Mouse (Mus musculus): ENCODE results near the gene Fgf23. TPM values are rescaled to one million over a fixed set of nuclear protein-coding genes. Genes with fewer than 3 reads are reported as not detected.

Gene Fgf23
- polyA plus RNA-seq, 1 experiment from 2014 or later: not detected

- no peak overlapping the region for H3K27ac ChIP-seq (ENCODE audit: low read depth, low read length)
- peak; percentile 55; the same call in 1 of the 2 replicates for ATAC-seq (replicated peaks; ENCODE audit: insufficient number of reproducible peaks, low FRiP score, low TSS enrichment)
- WGBS (ENCODE audit: insufficient replicate concordance): 2% methylated on average over 59 of the region's 59 CpGs
These were observed 7.4 kb downstream of the Fgf23 start for GRCm38 (mm10) chr6:127079867-127080731.

GRCm38 (mm10) chr6:127081820-127082219 lies 9.1 kb downstream of the Fgf23 start:
- Histone ChIP-seq H3K4me3 (ENCODE audit: low read depth, low read length) (no peak overlapping the region), H3K36me3 (ENCODE audit: control insufficient read depth, insufficient read depth, low read length) (no peaks in the 10 kb centered on the region), H3K9ac (ENCODE audit: low read depth, low read length) (no peak overlapping the region), H3K27ac (ENCODE audit: low read depth, low read length) (no peak overlapping the region), H3K4me1 (ENCODE audit: control insufficient read depth, insufficient read depth, low read length) (peaks cover under 1% of the 10 kb centered on the region; the same call in 1 of the 2 replicates), H3K9me3 (replicated peaks; ENCODE audit: control insufficient read depth, low read length) (no peaks in the 10 kb centered on the region), H3K27me3 (ENCODE audit: control insufficient read depth, insufficient read depth, low read length) (peaks cover 14% of the 10 kb centered on the region), H3K4me2 (no peak overlapping the region)
- 64% methylated on average over 6 of the region's 6 CpGs for WGBS (ENCODE audit: insufficient replicate concordance)
- no peak for ATAC-seq (replicated peaks; ENCODE audit: insufficient number of reproducible peaks, low FRiP score, low TSS enrichment)

More at GRCm38 (mm10) chr6:127079867-127080731, 7.4 kb downstream of the Fgf23 start:
- H3K27me3 ChIP-seq (ENCODE audit: control insufficient read depth, insufficient read depth, low read length): peaks cover 14% of the 10 kb centered on the region
- H3K4me2 ChIP-seq: peak overlapping the region; percentile 88
- peak overlapping the region; percentile 54 for H3K4me3 ChIP-seq (ENCODE audit: low read depth, low read length)
- H3K36me3 ChIP-seq (ENCODE audit: control insufficient read depth, insufficient read depth, low read length): no peaks in the 10 kb centered on the region
- no peaks in the 10 kb centered on the region for H3K9me3 ChIP-seq (replicated peaks; ENCODE audit: control insufficient read depth, low read length)
- no peaks in the 10 kb centered on the region for H3K4me1 ChIP-seq (ENCODE audit: control insufficient read depth, insufficient read depth, low read length)
- peak overlapping the region; percentile 61 for H3K9ac ChIP-seq (ENCODE audit: low read depth, low read length)

- no peak for ATAC-seq (replicated peaks; ENCODE audit: insufficient number of reproducible peaks, low FRiP score, low TSS enrichment)
- no peak overlapping the region for H3K9ac ChIP-seq (ENCODE audit: low read depth, low read length)
- no peak overlapping the region; the same call in 1 of the 2 replicates for H3K4me2 ChIP-seq
- 0 out of 2 replicates have a peak, but pooled peaks cover 3% of the 10 kb centered on the region for H3K36me3 ChIP-seq (ENCODE audit: control insufficient read depth, insufficient read depth, low read length)
- H3K4me3 ChIP-seq (ENCODE audit: low read depth, low read length): no peak overlapping the region
- WGBS (ENCODE audit: insufficient replicate concordance): 33% methylated on average over 4 of the region's 4 CpGs
- no peak overlapping the region for H3K27ac ChIP-seq (ENCODE audit: low read depth, low read length)
- H3K9me3 ChIP-seq (replicated peaks; ENCODE audit: control insufficient read depth, low read length): no peaks in the 10 kb centered on the region
- 0 out of 2 replicates have a peak, but pooled peaks cover 3% of the 10 kb centered on the region for H3K27me3 ChIP-seq (ENCODE audit: control insufficient read depth, insufficient read depth, low read length)
- H3K4me1 ChIP-seq (ENCODE audit: control insufficient read depth, insufficient read depth, low read length): peaks cover 4% of the 10 kb centered on the region; the same call in 1 of the 2 replicates
These were observed 14.0 kb downstream of the Fgf23 start for GRCm38 (mm10) chr6:127086739-127087138.

GRCm38 (mm10) chr6:127094565-127094964 lies 21.9 kb downstream of the Fgf23 start:
- 54% methylated on average over 7 of the region's 7 CpGs for WGBS (ENCODE audit: insufficient replicate concordance)
- ATAC-seq (replicated peaks; ENCODE audit: insufficient number of reproducible peaks, low FRiP score, low TSS enrichment): no peak
- no peaks in the 10 kb centered on the region for H3K9me3 ChIP-seq (replicated peaks; ENCODE audit: control insufficient read depth, low read length)

GRCm38 (mm10) chr6:127103506-127104275 lies 31.0 kb downstream of the Fgf23 start:
- Histone ChIP-seq H3K4me1 (ENCODE audit: control insufficient read depth, insufficient read depth, low read length) (peaks cover 5% of the 10 kb centered on the region), H3K27ac (ENCODE audit: low read depth, low read length) (no peak overlapping the region), H3K4me3 (ENCODE audit: low read depth, low read length) (no peak overlapping the region), H3K9me3 (replicated peaks; ENCODE audit: control insufficient read depth, low read length) (no peaks in the 10 kb centered on the region), H3K9ac (ENCODE audit: low read depth, low read length) (no peak overlapping the region), H3K36me3 (ENCODE audit: control insufficient read depth, insufficient read depth, low read length) (no peaks in the 10 kb centered on the region), H3K4me2 (no peak overlapping the region), H3K27me3 (ENCODE audit: control insufficient read depth, insufficient read depth, low read length) (no peaks in the 10 kb centered on the region)
- 89% methylated on average over 6 of the region's 6 CpGs for WGBS (ENCODE audit: insufficient replicate concordance)
- ATAC-seq (replicated peaks; ENCODE audit: insufficient number of reproducible peaks, low FRiP score, low TSS enrichment): no peak

More at GRCm38 (mm10) chr6:127094565-127094964, 21.9 kb downstream of the Fgf23 start:
- 0 out of 2 replicates have a peak, but pooled peaks cover 3% of the 10 kb centered on the region for H3K36me3 ChIP-seq (ENCODE audit: control insufficient read depth, insufficient read depth, low read length)
- H3K27ac ChIP-seq (ENCODE audit: low read depth, low read length): no peak overlapping the region
- no peak overlapping the region for H3K4me3 ChIP-seq (ENCODE audit: low read depth, low read length)
- no peak overlapping the region for H3K4me2 ChIP-seq
- no peaks in the 10 kb centered on the region for H3K4me1 ChIP-seq (ENCODE audit: control insufficient read depth, insufficient read depth, low read length)
- H3K9ac ChIP-seq (ENCODE audit: low read depth, low read length): no peak overlapping the region
- no peaks in the 10 kb centered on the region for H3K27me3 ChIP-seq (ENCODE audit: control insufficient read depth, insufficient read depth, low read length)

GRCm38 (mm10) chr6:127104396-127105029 lies 31.8 kb downstream of the Fgf23 start:
- H3K9me3 ChIP-seq (replicated peaks; ENCODE audit: control insufficient read depth, low read length): no peaks in the 10 kb centered on the region
- no peak overlapping the region for H3K9ac ChIP-seq (ENCODE audit: low read depth, low read length)
- no peaks in the 10 kb centered on the region for H3K27me3 ChIP-seq (ENCODE audit: control insufficient read depth, insufficient read depth, low read length)
- peaks cover 7% of the 10 kb centered on the region for H3K4me1 ChIP-seq (ENCODE audit: control insufficient read depth, insufficient read depth, low read length)
- no peak overlapping the region for H3K4me2 ChIP-seq
- H3K4me3 ChIP-seq (ENCODE audit: low read depth, low read length): no peak overlapping the region
- no peak overlapping the region for H3K27ac ChIP-seq (ENCODE audit: low read depth, low read length)
- ATAC-seq (replicated peaks; ENCODE audit: insufficient number of reproducible peaks, low FRiP score, low TSS enrichment): no peak
- 75% methylated on average over 7 of the region's 7 CpGs for WGBS (ENCODE audit: insufficient replicate concordance)
- no peaks in the 10 kb centered on the region for H3K36me3 ChIP-seq (ENCODE audit: control insufficient read depth, insufficient read depth, low read length)

- Histone ChIP-seq H3K4me2 (no peak overlapping the region), H3K9ac (ENCODE audit: low read depth, low read length) (no peak overlapping the region), H3K36me3 (ENCODE audit: control insufficient read depth, insufficient read depth, low read length) (no peaks in the 10 kb centered on the region), H3K4me3 (ENCODE audit: low read depth, low read length) (no peak overlapping the region), H3K27ac (ENCODE audit: low read depth, low read length) (no peak overlapping the region), H3K9me3 (replicated peaks; ENCODE audit: control insufficient read depth, low read length) (no peaks in the 10 kb centered on the region), H3K27me3 (ENCODE audit: control insufficient read depth, insufficient read depth, low read length) (no peaks in the 10 kb centered on the region), H3K4me1 (ENCODE audit: control insufficient read depth, insufficient read depth, low read length) (peaks cover 7% of the 10 kb centered on the region)
- 60% methylated on average over 6 of the region's 6 CpGs for WGBS (ENCODE audit: insufficient replicate concordance)
- no peak for ATAC-seq (replicated peaks; ENCODE audit: insufficient number of reproducible peaks, low FRiP score, low TSS enrichment)
These were observed 32.4 kb downstream of the Fgf23 start for GRCm38 (mm10) chr6:127105107-127105506.

GRCm38 (mm10) chr6:127106189-127106588 lies 33.5 kb downstream of the Fgf23 start:
- Histone ChIP-seq H3K27me3 (ENCODE audit: control insufficient read depth, insufficient read depth, low read length) (no peaks in the 10 kb centered on the region), H3K4me3 (ENCODE audit: low read depth, low read length) (no peak overlapping the region), H3K9ac (ENCODE audit: low read depth, low read length) (no peak overlapping the region), H3K36me3 (ENCODE audit: control insufficient read depth, insufficient read depth, low read length) (no peaks in the 10 kb centered on the region), H3K4me2 (no peak overlapping the region), H3K27ac (ENCODE audit: low read depth, low read length) (no peak overlapping the region), H3K9me3 (replicated peaks; ENCODE audit: control insufficient read depth, low read length) (no peaks in the 10 kb centered on the region), H3K4me1 (ENCODE audit: control insufficient read depth, insufficient read depth, low read length) (peaks cover 7% of the 10 kb centered on the region)
- 86% methylated on average over 5 of the region's 5 CpGs for WGBS (ENCODE audit: insufficient replicate concordance)
- ATAC-seq (replicated peaks; ENCODE audit: insufficient number of reproducible peaks, low FRiP score, low TSS enrichment): no peak

All from heart, embryonic 11.5 days (tissue).